Mouse (Mus musculus): ENCODE data around the gene Ccnt1. TPM values are rescaled to one million over a fixed set of nuclear protein-coding genes. Genes with fewer than 3 reads are reported as not detected.
A peak's percentile ranks its signal among the peaks of the same experiment; 100 is the strongest.

The Ccnt1 gene
- polyA plus RNA-seq, 1 experiment from 2014 or later: 56.3 TPM

DNA sequence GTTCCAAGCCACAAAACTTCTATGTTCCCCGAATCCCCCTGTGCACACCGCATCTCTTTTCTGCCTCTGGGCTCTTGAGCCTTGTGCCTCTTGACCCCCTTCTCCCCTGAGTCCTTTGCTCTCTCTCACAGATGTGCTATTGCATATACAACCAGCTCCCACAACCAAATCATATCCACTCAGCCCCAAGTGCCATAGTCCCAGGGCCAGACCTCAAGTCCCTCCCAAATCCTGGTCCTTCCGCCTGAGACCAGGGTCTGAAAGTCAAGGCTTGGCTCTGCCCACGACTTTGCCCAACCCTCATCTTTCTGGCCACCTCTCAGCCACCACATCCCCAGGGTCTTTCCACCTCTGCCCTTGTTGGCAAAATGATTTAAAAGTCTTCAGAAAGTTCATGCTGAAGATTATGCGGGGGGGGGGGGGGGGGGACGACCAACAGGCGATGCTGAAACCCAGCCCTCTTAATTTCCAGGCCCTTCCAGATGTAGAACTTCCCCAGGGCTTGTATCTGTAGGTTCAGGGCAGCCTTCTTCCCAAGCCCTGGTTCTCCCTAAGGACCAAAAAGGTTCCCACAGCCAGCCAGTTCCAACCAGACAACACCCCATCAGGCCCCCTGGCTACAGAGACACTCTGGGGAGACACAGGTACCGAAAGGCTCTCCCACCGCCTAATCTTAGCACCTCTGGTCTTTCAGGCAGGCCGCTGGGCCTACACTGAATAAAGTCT lies 37.5 kb upstream of the Ccnt1 start:
- Histone ChIP-seq H3K4me1 (peaks cover 43% of the 10 kb centered on the region), H3K9ac (peak overlapping the region; percentile 91), H3K4me2 (peak overlapping the region; percentile 94), H3K4me3 (peak overlapping the region; percentile 88), H3K36me3 (peaks cover 14% of the 10 kb centered on the region), H3K27ac (peak overlapping the region; percentile 97), H3K27me3 (no peaks in the 10 kb centered on the region), H3K9me3 (no peaks in the 10 kb centered on the region)
- WGBS: 8% methylated on average over 9 of the region's 10 CpGs
- ATAC-seq (ENCODE audit: borderline replicate concordance, extremely low read depth, low FRiP score, low TSS enrichment): no peak

DNA sequence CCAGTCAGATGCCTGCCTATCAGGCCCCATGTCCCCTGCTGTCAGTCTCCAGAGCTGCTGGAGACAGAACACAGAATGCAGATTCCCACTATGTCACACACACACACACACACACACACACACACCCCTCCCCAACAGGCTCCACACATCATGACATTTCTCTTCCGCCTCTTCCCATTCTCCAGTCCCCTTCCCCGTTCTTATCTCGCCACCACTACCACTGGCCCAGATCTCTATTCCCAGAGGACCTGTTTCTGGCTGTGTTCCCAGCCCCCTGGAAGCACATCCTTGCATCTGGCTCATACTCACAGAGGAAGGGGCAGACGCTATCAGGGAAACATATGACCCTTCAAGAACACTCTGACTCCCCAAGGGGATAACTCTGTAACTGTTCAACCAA lies 36.8 kb upstream of the Ccnt1 start:
- no peaks in the 10 kb centered on the region for H3K9me3 ChIP-seq
- peak overlapping the region; percentile 91; the same call in 1 of the 2 replicates for H3K9ac ChIP-seq
- peak overlapping the region; percentile 94 for H3K4me2 ChIP-seq
- H3K27ac ChIP-seq: peak overlapping the region; percentile 97
- H3K27me3 ChIP-seq: no peaks in the 10 kb centered on the region
- 2% methylated on average over 4 of the region's 4 CpGs for WGBS
- H3K4me1 ChIP-seq: peaks cover 49% of the 10 kb centered on the region
- peak overlapping the region; percentile 88 for H3K4me3 ChIP-seq
- peaks cover 20% of the 10 kb centered on the region for H3K36me3 ChIP-seq
- ATAC-seq (ENCODE audit: borderline replicate concordance, extremely low read depth, low FRiP score, low TSS enrichment): peak; percentile 37; the same call in 1 of the 2 replicates

DNA sequence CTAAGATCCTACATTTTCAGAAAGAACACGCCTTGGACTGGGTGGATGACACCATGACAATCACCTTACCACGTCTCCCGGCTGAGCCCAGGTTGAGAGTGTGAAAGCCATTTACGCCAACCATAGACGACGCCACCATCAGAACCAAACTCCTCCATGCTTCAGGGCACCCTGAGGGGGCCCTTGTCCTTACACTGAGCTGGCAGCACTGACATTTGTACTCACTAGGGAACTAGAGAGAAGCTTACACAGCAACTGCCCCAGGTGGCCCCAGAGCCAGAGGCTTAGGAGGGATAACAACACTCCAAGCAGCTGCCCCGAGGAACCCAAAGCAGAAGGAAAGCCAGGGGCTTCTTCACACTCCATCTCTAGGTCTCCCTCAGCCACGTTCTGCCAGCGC lies 36.0 kb upstream of the Ccnt1 start:
- peak overlapping the region; percentile 97; the same call in 1 of the 2 replicates for H3K27ac ChIP-seq
- peaks cover 21% of the 10 kb centered on the region for H3K36me3 ChIP-seq
- 63% methylated on average over 9 of the region's 9 CpGs for WGBS
- peak overlapping the region; percentile 3; the same call in 1 of the 2 replicates for H3K9ac ChIP-seq
- no peak for ATAC-seq (ENCODE audit: borderline replicate concordance, extremely low read depth, low FRiP score, low TSS enrichment)
- H3K4me2 ChIP-seq: peak overlapping the region; percentile 94
- peaks cover 55% of the 10 kb centered on the region for H3K4me1 ChIP-seq
- H3K9me3 ChIP-seq: no peaks in the 10 kb centered on the region
- H3K4me3 ChIP-seq: 0 out of 2 replicates have a peak overlapping the region, but pooled peaks have one; percentile 88
- H3K27me3 ChIP-seq: no peaks in the 10 kb centered on the region

DNA sequence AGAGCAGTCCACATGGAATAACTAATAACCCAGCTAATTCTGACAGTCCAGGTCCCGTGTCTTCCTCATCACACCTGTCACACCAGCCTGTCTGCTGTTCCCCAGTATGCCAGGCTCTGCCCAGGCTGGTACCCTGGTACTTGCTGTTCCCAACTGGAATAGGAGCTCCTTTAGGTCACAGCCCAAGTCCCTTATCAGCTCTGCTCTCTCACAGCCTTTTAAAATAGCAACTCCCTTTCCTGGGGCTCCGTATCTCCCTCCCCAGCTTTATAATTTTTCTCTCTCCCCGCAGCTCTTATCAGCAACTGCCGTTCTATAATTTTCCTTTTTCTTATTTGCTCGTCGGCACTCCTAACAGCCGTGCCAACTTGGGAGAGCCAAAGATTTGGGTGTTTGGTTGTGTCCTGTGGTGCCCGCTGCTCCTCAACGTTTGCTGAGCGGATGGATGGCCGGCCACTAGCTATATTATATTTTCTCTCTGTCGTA lies 35.4 kb upstream of the Ccnt1 start:
- Histone ChIP-seq H3K4me2 (no peak overlapping the region), H3K36me3 (peaks cover 24% of the 10 kb centered on the region), H3K4me3 (no peak overlapping the region), H3K27ac (peak overlapping the region; percentile 21; the same call in 1 of the 2 replicates), H3K4me1 (peaks cover 55% of the 10 kb centered on the region), H3K9me3 (no peaks in the 10 kb centered on the region), H3K27me3 (no peaks in the 10 kb centered on the region), H3K9ac (no peak overlapping the region)
- ATAC-seq (ENCODE audit: borderline replicate concordance, extremely low read depth, low FRiP score, low TSS enrichment): no peak
- 61% methylated on average over 12 of the region's 12 CpGs for WGBS

- 90% methylated on average over 24 of the region's 24 CpGs for WGBS
- Histone ChIP-seq H3K9me3 (no peaks in the 10 kb centered on the region), H3K4me3 (no peak overlapping the region), H3K4me2 (no peak overlapping the region), H3K4me1 (peaks cover 52% of the 10 kb centered on the region), H3K27me3 (no peaks in the 10 kb centered on the region), H3K9ac (no peak overlapping the region), H3K27ac (no peak overlapping the region), H3K36me3 (peaks cover 41% of the 10 kb centered on the region)
- ATAC-seq (ENCODE audit: borderline replicate concordance, extremely low read depth, low FRiP score, low TSS enrichment): no peak
These were observed 33.4 kb upstream of the Ccnt1 start for GRCm38 (mm10) chr15:98604041-98604575.

GRCm38 (mm10) chr15:98602921-98603458 lies 32.3 kb upstream of the Ccnt1 start:
- H3K9ac ChIP-seq: peak overlapping the region; percentile 4; the same call in 1 of the 2 replicates
- H3K4me1 ChIP-seq: peaks cover 49% of the 10 kb centered on the region
- no peaks in the 10 kb centered on the region for H3K27me3 ChIP-seq
- peaks cover 50% of the 10 kb centered on the region for H3K36me3 ChIP-seq
- H3K4me2 ChIP-seq: peak overlapping the region; percentile 43
- no peaks in the 10 kb centered on the region for H3K9me3 ChIP-seq
- 44% methylated on average over 4 of the region's 4 CpGs for WGBS
- peak overlapping the region; percentile 64; the same call in 1 of the 2 replicates for H3K27ac ChIP-seq
- H3K4me3 ChIP-seq: 0 out of 2 replicates have a peak overlapping the region, but pooled peaks have one; percentile 13
- no peak for ATAC-seq (ENCODE audit: borderline replicate concordance, extremely low read depth, low FRiP score, low TSS enrichment)

- Histone ChIP-seq H3K27ac (peak overlapping the region; percentile 64), H3K9me3 (no peaks in the 10 kb centered on the region), H3K4me1 (peaks cover 43% of the 10 kb centered on the region), H3K9ac (peak overlapping the region; percentile 4; the same call in 1 of the 2 replicates), H3K36me3 (peaks cover 57% of the 10 kb centered on the region), H3K4me3 (peak overlapping the region; percentile 13; the same call in 1 of the 2 replicates), H3K27me3 (no peaks in the 10 kb centered on the region), H3K4me2 (peak overlapping the region; percentile 43)
- no peak for ATAC-seq (ENCODE audit: borderline replicate concordance, extremely low read depth, low FRiP score, low TSS enrichment)
- WGBS: 54% methylated on average over 13 of the region's 13 CpGs
These were observed 31.6 kb upstream of the Ccnt1 start for GRCm38 (mm10) chr15:98602191-98602881.

DNA sequence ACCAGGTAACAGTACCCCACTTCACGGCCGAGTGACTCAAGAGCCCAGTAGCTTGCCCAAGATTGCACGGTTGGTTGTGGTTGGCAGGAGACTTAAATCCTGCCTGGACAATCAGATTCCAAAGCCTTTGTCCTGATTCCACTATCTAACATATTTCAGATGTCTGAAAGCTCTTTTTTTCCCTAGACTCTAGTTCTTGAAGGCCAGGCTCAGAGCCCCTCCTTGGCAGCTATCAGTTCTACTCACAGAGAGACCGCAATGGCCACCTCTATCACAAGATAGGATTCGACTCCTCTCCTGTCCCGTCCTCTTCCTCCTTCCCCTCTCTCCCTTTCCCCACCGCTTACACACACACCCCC lies 31.1 kb upstream of the Ccnt1 start:
- no peaks in the 10 kb centered on the region for H3K27me3 ChIP-seq
- no peak overlapping the region for H3K4me3 ChIP-seq
- peaks cover 62% of the 10 kb centered on the region for H3K36me3 ChIP-seq
- H3K27ac ChIP-seq: 0 out of 2 replicates have a peak overlapping the region, but pooled peaks have one; percentile 64
- ATAC-seq (ENCODE audit: borderline replicate concordance, extremely low read depth, low FRiP score, low TSS enrichment): no peak
- WGBS: 67% methylated on average over 7 of the region's 7 CpGs
- H3K4me2 ChIP-seq: peak overlapping the region; percentile 43
- H3K9me3 ChIP-seq: no peaks in the 10 kb centered on the region
- peaks cover 37% of the 10 kb centered on the region for H3K4me1 ChIP-seq
- H3K9ac ChIP-seq: no peak overlapping the region

- 83% methylated on average over 12 of the region's 12 CpGs for WGBS
- H3K4me2 ChIP-seq: no peak overlapping the region
- H3K4me3 ChIP-seq: no peak overlapping the region
- ATAC-seq (ENCODE audit: borderline replicate concordance, extremely low read depth, low FRiP score, low TSS enrichment): no peak
- peaks cover 23% of the 10 kb centered on the region for H3K4me1 ChIP-seq
- no peaks in the 10 kb centered on the region for H3K9me3 ChIP-seq
- no peak overlapping the region for H3K27ac ChIP-seq
- H3K36me3 ChIP-seq: peaks cover 79% of the 10 kb centered on the region
- H3K27me3 ChIP-seq: no peaks in the 10 kb centered on the region
- no peak overlapping the region for H3K9ac ChIP-seq
These were observed 29.4 kb upstream of the Ccnt1 start for GRCm38 (mm10) chr15:98600036-98600709.

GRCm38 (mm10) chr15:98596609-98597008 lies 25.9 kb upstream of the Ccnt1 start:
- Histone ChIP-seq H3K27ac (no peak overlapping the region), H3K9ac (no peak overlapping the region), H3K4me2 (no peak overlapping the region), H3K36me3 (peaks cover 91% of the 10 kb centered on the region), H3K27me3 (no peaks in the 10 kb centered on the region), H3K9me3 (no peaks in the 10 kb centered on the region), H3K4me3 (no peak overlapping the region), H3K4me1 (no peaks in the 10 kb centered on the region)
- ATAC-seq (ENCODE audit: borderline replicate concordance, extremely low read depth, low FRiP score, low TSS enrichment): no peak
- 95% methylated on average over 14 of the region's 14 CpGs for WGBS

GRCm38 (mm10) chr15:98595049-98595448 lies 24.3 kb upstream of the Ccnt1 start:
- WGBS: 86% methylated on average over 5 of the region's 5 CpGs
- no peak overlapping the region for H3K4me3 ChIP-seq
- no peaks in the 10 kb centered on the region for H3K27me3 ChIP-seq
- H3K36me3 ChIP-seq: peaks cover 91% of the 10 kb centered on the region
- no peaks in the 10 kb centered on the region for H3K4me1 ChIP-seq
- no peak overlapping the region for H3K4me2 ChIP-seq
- no peaks in the 10 kb centered on the region for H3K9me3 ChIP-seq
- H3K27ac ChIP-seq: no peak overlapping the region
- no peak overlapping the region for H3K9ac ChIP-seq
- ATAC-seq (ENCODE audit: borderline replicate concordance, extremely low read depth, low FRiP score, low TSS enrichment): no peak
